Comparison of ENCODE assay signal across 12 mouse cellular contexts in genomic region chr9:71643611-71644010, GRCm38 (mm10).
"Had no signal": no experiment of that assay in that cellular context is flagged by ENCODE, and none has a peak within 500 bp of the region (broad histone marks: within the 10 kb centered on the region; RNA-seq: fewer than 3 reads in every experiment).

No protein-coding gene starts in this region.

- H3K4me2 ChIP-seq: limb, embryonic 12.5 days; lung, embryonic 15.5 days; midbrain, embryonic 13.5 days; neural tube, embryonic 12.5 days had no signal

- H3K27ac ChIP-seq: left cerebral cortex, adult 2 months; limb, embryonic 12.5 days; lung, embryonic 15.5 days; midbrain, embryonic 13.5 days; neural tube, embryonic 12.5 days had no signal

- H3K27me3 ChIP-seq: lung, embryonic 15.5 days; midbrain, embryonic 13.5 days; neural tube, embryonic 12.5 days had no signal

- H3K4me3 ChIP-seq: left cerebral cortex, adult 2 months; limb, embryonic 12.5 days; lung, embryonic 15.5 days; midbrain, embryonic 13.5 days; myocyte; neural tube, embryonic 12.5 days had no signal

- H3K9ac ChIP-seq: limb, embryonic 12.5 days; liver, postnatal 0 days; lung, embryonic 15.5 days; midbrain, embryonic 13.5 days; neural tube, embryonic 12.5 days had no signal

- H3K4me1 ChIP-seq: limb, embryonic 12.5 days; lung, embryonic 15.5 days; midbrain, embryonic 13.5 days; neural tube, embryonic 12.5 days had no signal

- H3K9me3 ChIP-seq: limb, embryonic 12.5 days; lung, embryonic 15.5 days; midbrain, embryonic 13.5 days; neural tube, embryonic 12.5 days had no signal

- H3K36me3 ChIP-seq: midbrain, embryonic 13.5 days; neural tube, embryonic 12.5 days had no signal

- ATAC-seq: intestine, postnatal 0 days; liver, postnatal 0 days; midbrain, embryonic 13.5 days had no signal

- DNase-seq: kidney, adult 9 months; kidney, postnatal 14 days; liver; liver, postnatal 0 days; thymus, postnatal 36 days had no signal
